Mouse (Mus musculus): ENCODE measurements around the gene Ddx42. TPM values are rescaled to one million over a fixed set of nuclear protein-coding genes. Genes with fewer than 3 reads are reported as not detected.

The Ddx42 gene
- polyA plus RNA-seq, 1 experiment from 2014 or later: 66.5 TPM

GRCm38 (mm10) chr11:106255685-106256451 lies 39.1 kb downstream of the Ddx42 start, which contains the start of the genes Ftsj3 and Psmc5:
Gene Ftsj3 (minus strand): TSS chr11:106256079.
Gene Psmc5 (plus strand): TSS chr11:106256154.
- under 1% methylated on average over 42 of the region's 42 CpGs for WGBS
- DNase-seq (ENCODE audit: low spot score) (peak; percentile 98), ATAC-seq (replicated peaks; ENCODE audit: low FRiP score, low TSS enrichment, low read depth) (peak; percentile 96)
- Histone ChIP-seq H3K4me3 (ENCODE audit: low read depth, low read length) (peak within 1 kb of the TSS; percentile 81), H3K9me3 (ENCODE audit: control insufficient read depth, low read length) (no peaks in the 10 kb centered on the region), H3K9ac (ENCODE audit: low read length) (peak within 1 kb of the TSS; percentile 82), H3K4me2 (ENCODE audit: low read length) (peak within 1 kb of the TSS; percentile 93), H3K27ac (ENCODE audit: low read depth) (peak within 1 kb of the TSS; percentile 73), H3K4me1 (replicated peaks; ENCODE audit: control insufficient read depth, insufficient read depth, low read length) (peaks cover 18% of the 10 kb centered on the region), H3K36me3 (ENCODE audit: control insufficient read depth, insufficient read depth, low read length) (peaks cover 50% of the 10 kb centered on the region), H3K27me3 (replicated peaks; ENCODE audit: control insufficient read depth, insufficient read depth, low read length) (no peaks in the 10 kb centered on the region)

- no peaks in the 10 kb centered on the region for H3K9me3 ChIP-seq (ENCODE audit: control insufficient read depth, low read length)
- peak overlapping the region; percentile 81 for H3K4me3 ChIP-seq (ENCODE audit: low read depth, low read length)
- peak overlapping the region; percentile 93 for H3K4me2 ChIP-seq (ENCODE audit: low read length)
- DNase-seq (ENCODE audit: low spot score) (no peak), ATAC-seq (replicated peaks; ENCODE audit: low FRiP score, low TSS enrichment, low read depth) (no peak)
- peak overlapping the region; percentile 82 for H3K9ac ChIP-seq (ENCODE audit: low read length)
- H3K27me3 ChIP-seq (replicated peaks; ENCODE audit: control insufficient read depth, insufficient read depth, low read length): no peaks in the 10 kb centered on the region
- H3K36me3 ChIP-seq (ENCODE audit: control insufficient read depth, insufficient read depth, low read length): peaks cover 50% of the 10 kb centered on the region
- WGBS: 56% methylated on average over 5 of the region's 5 CpGs
- H3K4me1 ChIP-seq (replicated peaks; ENCODE audit: control insufficient read depth, insufficient read depth, low read length): peaks cover 18% of the 10 kb centered on the region
- no peak overlapping the region; the same call in 1 of the 2 replicates for H3K27ac ChIP-seq (ENCODE audit: low read depth)
Observed at GRCm38 (mm10) chr11:106256775-106257174, 40.0 kb downstream of the Ddx42 start.

- ATAC-seq (replicated peaks; ENCODE audit: low FRiP score, low TSS enrichment, low read depth) (no peak), DNase-seq (ENCODE audit: low spot score) (no peak)
- H3K4me2 ChIP-seq (ENCODE audit: low read length): no peak overlapping the region
- no peak overlapping the region for H3K4me3 ChIP-seq (ENCODE audit: low read depth, low read length)
- peaks cover 68% of the 10 kb centered on the region for H3K36me3 ChIP-seq (ENCODE audit: control insufficient read depth, insufficient read depth, low read length)
- no peak overlapping the region for H3K9ac ChIP-seq (ENCODE audit: low read length)
- no peaks in the 10 kb centered on the region for H3K27me3 ChIP-seq (replicated peaks; ENCODE audit: control insufficient read depth, insufficient read depth, low read length)
- 80% methylated on average over 14 of the region's 14 CpGs for WGBS
- no peaks in the 10 kb centered on the region for H3K9me3 ChIP-seq (ENCODE audit: control insufficient read depth, low read length)
- H3K4me1 ChIP-seq (replicated peaks; ENCODE audit: control insufficient read depth, insufficient read depth, low read length): peaks cover 11% of the 10 kb centered on the region
- no peak overlapping the region for H3K27ac ChIP-seq (ENCODE audit: low read depth)
Observed at GRCm38 (mm10) chr11:106260826-106261450, 44.2 kb downstream of the Ddx42 start.

GRCm38 (mm10) chr11:106263963-106264362 lies 47.2 kb downstream of the Ddx42 start:
- no peak overlapping the region for H3K4me2 ChIP-seq (ENCODE audit: low read length)
- no peak for DNase-seq (ENCODE audit: low spot score)
- no peak overlapping the region for H3K4me3 ChIP-seq (ENCODE audit: low read depth, low read length)
- no peaks in the 10 kb centered on the region for H3K27me3 ChIP-seq (replicated peaks; ENCODE audit: control insufficient read depth, insufficient read depth, low read length)
- H3K4me1 ChIP-seq (replicated peaks; ENCODE audit: control insufficient read depth, insufficient read depth, low read length): peaks cover 16% of the 10 kb centered on the region
- no peaks in the 10 kb centered on the region for H3K9me3 ChIP-seq (ENCODE audit: control insufficient read depth, low read length)
- ATAC-seq (replicated peaks; ENCODE audit: low FRiP score, low TSS enrichment, low read depth): no peak
- no peak overlapping the region for H3K27ac ChIP-seq (ENCODE audit: low read depth)
- H3K36me3 ChIP-seq (ENCODE audit: control insufficient read depth, insufficient read depth, low read length): peaks cover 80% of the 10 kb centered on the region
- WGBS: 88% methylated on average over 9 of the region's 9 CpGs
- H3K9ac ChIP-seq (ENCODE audit: low read length): no peak overlapping the region

DNA sequence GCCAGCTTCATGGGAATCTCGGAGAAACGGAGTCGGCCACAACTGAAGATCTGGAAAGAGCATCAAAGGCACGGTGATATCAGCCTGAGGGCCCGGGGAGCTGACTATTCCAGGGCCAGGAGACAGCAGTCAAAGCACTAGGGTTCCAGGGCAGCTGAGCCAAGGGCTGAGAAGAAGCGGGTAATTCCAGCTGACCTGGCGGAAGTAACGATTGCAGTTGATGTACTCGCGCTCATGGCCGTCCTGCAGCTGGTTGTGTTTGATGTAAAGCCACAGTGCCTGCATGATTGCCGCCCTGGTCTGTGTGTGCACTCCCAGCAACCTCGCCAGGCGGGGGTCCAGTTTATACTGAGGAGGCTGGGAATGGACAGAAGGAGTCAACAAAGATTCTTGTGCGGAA lies 48.3 kb downstream of the Ddx42 start:
- H3K36me3 ChIP-seq (ENCODE audit: control insufficient read depth, insufficient read depth, low read length): peaks cover 74% of the 10 kb centered on the region
- no peak overlapping the region for H3K9ac ChIP-seq (ENCODE audit: low read length)
- H3K4me2 ChIP-seq (ENCODE audit: low read length): no peak overlapping the region
- WGBS: 91% methylated on average over 15 of the region's 15 CpGs
- ATAC-seq (replicated peaks; ENCODE audit: low FRiP score, low TSS enrichment, low read depth) (no peak), DNase-seq (ENCODE audit: low spot score) (no peak)
- no peaks in the 10 kb centered on the region for H3K27me3 ChIP-seq (replicated peaks; ENCODE audit: control insufficient read depth, insufficient read depth, low read length)
- no peak overlapping the region for H3K27ac ChIP-seq (ENCODE audit: low read depth)
- no peak overlapping the region for H3K4me3 ChIP-seq (ENCODE audit: low read depth, low read length)
- H3K4me1 ChIP-seq (replicated peaks; ENCODE audit: control insufficient read depth, insufficient read depth, low read length): peaks cover 23% of the 10 kb centered on the region
- no peaks in the 10 kb centered on the region for H3K9me3 ChIP-seq (ENCODE audit: control insufficient read depth, low read length)

- DNase-seq (ENCODE audit: low spot score) (no peak), ATAC-seq (replicated peaks; ENCODE audit: low FRiP score, low TSS enrichment, low read depth) (no peak)
- no peak overlapping the region for H3K9ac ChIP-seq (ENCODE audit: low read length)
- H3K4me1 ChIP-seq (replicated peaks; ENCODE audit: control insufficient read depth, insufficient read depth, low read length): peaks cover 25% of the 10 kb centered on the region
- no peak overlapping the region for H3K4me3 ChIP-seq (ENCODE audit: low read depth, low read length)
- no peaks in the 10 kb centered on the region for H3K9me3 ChIP-seq (ENCODE audit: control insufficient read depth, low read length)
- H3K27me3 ChIP-seq (replicated peaks; ENCODE audit: control insufficient read depth, insufficient read depth, low read length): no peaks in the 10 kb centered on the region
- no peak overlapping the region for H3K4me2 ChIP-seq (ENCODE audit: low read length)
- 91% methylated on average over 4 of the region's 4 CpGs for WGBS
- H3K36me3 ChIP-seq (ENCODE audit: control insufficient read depth, insufficient read depth, low read length): peaks cover 73% of the 10 kb centered on the region
- H3K27ac ChIP-seq (ENCODE audit: low read depth): no peak overlapping the region
Observed at GRCm38 (mm10) chr11:106265570-106265969, 48.8 kb downstream of the Ddx42 start.

DNA sequence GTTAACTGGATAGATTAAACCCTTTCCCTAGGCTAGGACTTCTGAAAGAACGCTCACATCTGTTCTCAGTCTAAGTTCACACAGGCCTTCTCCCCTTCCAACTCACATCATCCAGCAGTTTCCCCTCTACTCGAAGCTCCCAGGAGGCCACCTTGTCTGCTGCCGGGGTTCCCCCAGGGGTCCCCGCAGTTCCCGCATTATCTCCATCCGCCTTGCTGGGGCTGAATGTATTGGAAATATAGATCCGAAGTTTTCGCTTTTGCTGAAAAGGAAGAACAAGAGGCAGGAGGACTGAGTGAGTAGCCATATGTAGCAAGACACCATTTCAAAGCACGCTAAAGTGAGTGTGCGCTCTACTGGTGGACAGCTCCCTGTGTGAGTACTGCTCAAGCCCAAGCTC lies 49.7 kb downstream of the Ddx42 start:
- DNase-seq (ENCODE audit: low spot score) (no peak), ATAC-seq (replicated peaks; ENCODE audit: low FRiP score, low TSS enrichment, low read depth) (no peak)
- H3K4me3 ChIP-seq (ENCODE audit: low read depth, low read length): no peak overlapping the region
- no peaks in the 10 kb centered on the region for H3K9me3 ChIP-seq (ENCODE audit: control insufficient read depth, low read length)
- H3K27ac ChIP-seq (ENCODE audit: low read depth): no peak overlapping the region
- H3K9ac ChIP-seq (ENCODE audit: low read length): no peak overlapping the region
- WGBS: 94% methylated on average over 10 of the region's 10 CpGs
- peaks cover 64% of the 10 kb centered on the region for H3K36me3 ChIP-seq (ENCODE audit: control insufficient read depth, insufficient read depth, low read length)
- H3K27me3 ChIP-seq (replicated peaks; ENCODE audit: control insufficient read depth, insufficient read depth, low read length): no peaks in the 10 kb centered on the region
- peaks cover 32% of the 10 kb centered on the region for H3K4me1 ChIP-seq (replicated peaks; ENCODE audit: control insufficient read depth, insufficient read depth, low read length)
- H3K4me2 ChIP-seq (ENCODE audit: low read length): no peak overlapping the region

GRCm38 (mm10) chr11:106267311-106267852 lies 50.7 kb downstream of the Ddx42 start:
- Histone ChIP-seq H3K4me2 (ENCODE audit: low read length) (no peak overlapping the region), H3K36me3 (ENCODE audit: control insufficient read depth, insufficient read depth, low read length) (peaks cover 55% of the 10 kb centered on the region), H3K27me3 (replicated peaks; ENCODE audit: control insufficient read depth, insufficient read depth, low read length) (no peaks in the 10 kb centered on the region), H3K27ac (ENCODE audit: low read depth) (no peak overlapping the region), H3K9me3 (ENCODE audit: control insufficient read depth, low read length) (no peaks in the 10 kb centered on the region), H3K9ac (ENCODE audit: low read length) (no peak overlapping the region), H3K4me3 (ENCODE audit: low read depth, low read length) (no peak overlapping the region), H3K4me1 (replicated peaks; ENCODE audit: control insufficient read depth, insufficient read depth, low read length) (peaks cover 33% of the 10 kb centered on the region)
- no peak for DNase-seq (ENCODE audit: low spot score)
- ATAC-seq (replicated peaks; ENCODE audit: low FRiP score, low TSS enrichment, low read depth): no peak
- whole genome bisulfite sequencing: 68% methylated on average over 15 of the region's 15 CpGs

Measured in intestine, embryonic 14.5 days (tissue).